10 mouse cellular contexts compared by ENCODE assay signal in genomic region chr3:127293479-127293874, GRCm38 (mm10).
DNase-seq lines count a peak whose midpoint lies in the region; ATAC-seq lines count a peak whose summit lies in the region.
"Had no signal": no experiment of that assay in that cellular context is flagged by ENCODE, and none has a peak within 500 bp of the region (broad histone marks: within the 10 kb centered on the region; RNA-seq: fewer than 3 reads in every experiment).

No protein-coding gene starts in this region.

- H3K36me3 ChIP-seq in forebrain, embryonic 11.5 days (ENCODE audit: control insufficient read depth, insufficient read depth, low read length): no peaks in the 10 kb centered on the region
- no peaks in the 10 kb centered on the region for H3K36me3 ChIP-seq in midbrain, embryonic 12.5 days

- no peak overlapping the region for H3K4me3 ChIP-seq in forebrain, embryonic 11.5 days (ENCODE audit: low read depth, low read length)
- H3K4me3 ChIP-seq in midbrain, embryonic 12.5 days: no peak overlapping the region

- DNase-seq in brain, adult 2 months (ENCODE audit: low read depth, low spot score): peak; percentile 96
- no peak for DNase-seq in forebrain, embryonic 11.5 days (ENCODE audit: low spot score)
- peak; percentile 86 to 96 for DNase-seq in layer of hippocampus, adult 18-20 months (ENCODE audit: low spot score in 2 of 2)
- no peak for DNase-seq in urinary bladder, adult 18-20 months (ENCODE audit: low spot score in 2 of 2)
- DNase-seq in gastrocnemius, postnatal 25 days: no peak
- no peak for DNase-seq in spleen, adult 18-20 months
- DNase-seq: B cell, adult 2 months had no signal

- H3K4me1 ChIP-seq in forebrain, embryonic 11.5 days (replicated peaks; ENCODE audit: control insufficient read depth, insufficient read depth, low read length): peaks cover 10% of the 10 kb centered on the region
- H3K4me1 ChIP-seq in midbrain, embryonic 12.5 days: peaks cover 34% of the 10 kb centered on the region

- H3K27me3 ChIP-seq in forebrain, embryonic 11.5 days (ENCODE audit: control insufficient read depth, insufficient read depth, low read length): no peaks in the 10 kb centered on the region
- H3K27me3 ChIP-seq in midbrain, embryonic 12.5 days: no peaks in the 10 kb centered on the region

- 0 out of 2 replicates have a peak, but pooled peaks have one; percentile 19 for ATAC-seq in forebrain, embryonic 11.5 days (replicated peaks; ENCODE audit: low FRiP score)
- peak; percentile 53 for ATAC-seq in midbrain, embryonic 12.5 days (ENCODE audit: low FRiP score, low read depth)
- ATAC-seq in erythroblast, adult 5-6 weeks (replicated peaks; ENCODE audit: low FRiP score, poor library complexity, severe bottlenecking): no peak
- ATAC-seq: activated CD4-positive, CD25-positive, alpha-beta regulatory T cell, adult 4 months had no signal

- peak overlapping the region; percentile 50; the same call in 1 of the 2 replicates for H3K27ac ChIP-seq in forebrain, embryonic 11.5 days (ENCODE audit: low read depth, low read length)
- peak overlapping the region; percentile 85 for H3K27ac ChIP-seq in midbrain, embryonic 12.5 days (replicated peaks)

- no peak overlapping the region for H3K9ac ChIP-seq in forebrain, embryonic 11.5 days (ENCODE audit: low read length)
- no peak overlapping the region for H3K9ac ChIP-seq in midbrain, embryonic 12.5 days (replicated peaks)

- H3K4me2 ChIP-seq in forebrain, embryonic 11.5 days (ENCODE audit: low read depth, low read length, severe bottlenecking): no peak overlapping the region
- peak overlapping the region; percentile 20 for H3K4me2 ChIP-seq in midbrain, embryonic 12.5 days (replicated peaks)

- 52% methylated on average over 9 of the region's 9 CpGs for WGBS in forebrain, embryonic 11.5 days
- WGBS in midbrain, embryonic 12.5 days: 47% methylated on average over 9 of the region's 9 CpGs

- no peaks in the 10 kb centered on the region for H3K9me3 ChIP-seq in forebrain, embryonic 11.5 days (ENCODE audit: control insufficient read depth, low read length)
- no peaks in the 10 kb centered on the region for H3K9me3 ChIP-seq in midbrain, embryonic 12.5 days

Comparison
In these comparisons a context has a peak if more than half of its experiments do, and no peak if none do; other contexts are left out.
1. DNase-seq: peak in brain, adult 2 months (single experiment) and layer of hippocampus, adult 18-20 months (2 of 2); none in forebrain, embryonic 11.5 days (single experiment), urinary bladder, adult 18-20 months (0 of 2), gastrocnemius, postnatal 25 days (single experiment) and spleen, adult 18-20 months (0 of 2).